Mouse (Mus musculus) E14TG2a.4 (cell line): ENCODE results near the gene Lrsam1.
A peak's percentile ranks its signal among the peaks of the same experiment; 100 is the strongest.

Experiments
- H3K27me3 ChIP-seq: 2 replicates; pipeline ENCODE4 v1.6.1; 2014; ENCODE audit warnings: low read length, control low read depth; ENCODE audit not compliant: insufficient read depth
- H3K36me3 ChIP-seq: 2 replicates; pipeline ENCODE4 v1.6.1; 2014; ENCODE audit warnings: low read length, control low read depth; ENCODE audit not compliant: insufficient read depth
- H3K4me1 ChIP-seq: replicated peaks from 2 replicates; pipeline ENCODE4 v1.6.1; 2014; ENCODE audit warnings: low read depth, low read length, control low read depth
- H3K4me3 ChIP-seq: replicated peaks from 2 replicates; pipeline ENCODE4 v1.5.1; 2014; ENCODE audit warnings: mild to moderate bottlenecking, low read length
- H3K9me3 ChIP-seq: 2 replicates; pipeline ENCODE4 v1.6.1; 2014; ENCODE audit warnings: low read length, control low read depth
- CTCF ChIP-seq: conservative IDR thresholded peaks from 2 replicates; pipeline ENCODE4 v1.5.1; 2014; ENCODE audit warnings: low read length
- NANOG ChIP-seq: IDR thresholded peaks from 2 replicates; pipeline ENCODE4 v1.6.1; 2014; ENCODE audit warnings: borderline replicate concordance, low read length, mixed read lengths
- POU5F1 ChIP-seq: IDR thresholded peaks from 2 replicates; pipeline ENCODE4 v1.6.1; 2014; ENCODE audit warnings: low read length, borderline replicate concordance

Lrsam1 gene

GRCm38 (mm10) chr2:32902126-32902525 lies 59.3 kb downstream of the Lrsam1 start:
- Histone ChIP-seq H3K4me3 (peak overlapping the region; percentile 20; the same call in 1 of the 2 replicates), H3K9me3 (no peaks in the 10 kb centered on the region), H3K36me3 (peaks cover 72% of the 10 kb centered on the region), H3K4me1 (peaks cover 96% of the 10 kb centered on the region), H3K27me3 (no peaks in the 10 kb centered on the region)
- TF ChIP-seq POU5F1 (no peak), NANOG (no peak), CTCF (no peak)

DNA sequence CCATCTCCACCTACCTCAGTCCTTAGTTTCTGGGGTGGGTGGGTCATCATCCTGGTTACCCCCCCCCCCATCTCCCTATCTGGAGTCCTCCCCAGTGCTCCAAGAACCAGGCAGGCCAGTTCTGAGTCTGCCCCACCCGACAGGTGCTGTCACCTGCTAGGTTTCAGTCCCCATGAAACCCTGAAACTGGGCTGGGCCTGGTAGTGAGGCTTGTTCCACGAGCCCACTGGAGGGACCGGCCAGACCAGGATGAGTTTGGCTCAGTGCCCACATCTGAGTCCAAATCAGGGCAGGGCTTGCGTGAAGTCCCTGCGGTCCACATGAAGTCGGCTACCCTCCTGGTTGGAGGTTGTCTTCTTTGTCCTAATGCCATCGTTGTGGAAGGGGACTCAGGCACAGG lies 62.4 kb downstream of the Lrsam1 start:
- H3K9me3 ChIP-seq: no peaks in the 10 kb centered on the region
- H3K4me3 ChIP-seq: no peak overlapping the region
- TF ChIP-seq CTCF (no peak), POU5F1 (no peak), NANOG (no peak)

DNA sequence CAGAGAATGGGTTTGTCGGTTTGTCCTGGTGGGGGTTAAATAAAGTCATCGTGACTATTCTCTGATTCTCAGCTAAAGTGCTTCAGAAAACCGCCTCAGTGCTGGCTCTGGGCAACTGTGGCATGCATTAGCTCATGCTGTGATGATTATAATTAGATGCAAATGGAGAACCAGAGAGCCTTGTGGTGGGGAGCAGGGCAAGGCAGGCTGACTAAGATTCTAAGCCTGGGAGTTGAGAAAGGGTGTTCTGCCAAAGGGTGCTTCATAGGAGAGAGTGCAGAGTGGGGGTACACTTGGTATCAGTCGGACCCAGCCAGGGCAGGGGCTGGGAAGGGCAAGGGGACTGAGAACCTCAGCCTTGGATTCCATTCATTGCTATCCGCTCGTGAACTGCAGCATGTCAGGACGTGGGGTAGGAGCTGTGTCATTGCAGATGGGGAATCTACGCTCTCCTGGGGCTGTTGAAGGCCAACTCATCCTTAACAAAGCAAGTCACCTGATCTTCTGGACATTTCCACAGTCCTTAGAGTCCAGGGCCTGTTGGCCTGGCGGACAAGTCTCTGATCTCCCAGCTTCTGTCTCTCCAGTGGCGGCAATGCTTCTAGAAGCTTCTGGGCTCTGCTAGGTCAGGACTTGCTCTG lies 64.8 kb downstream of the Lrsam1 start:
- H3K27me3 ChIP-seq: no peaks in the 10 kb centered on the region
- TF ChIP-seq NANOG (no peak), POU5F1 (no peak), CTCF (no peak)
- no peaks in the 10 kb centered on the region for H3K9me3 ChIP-seq
- H3K4me3 ChIP-seq: no peak overlapping the region; the same call in 1 of the 2 replicates
- H3K4me1 ChIP-seq: peaks cover 99% of the 10 kb centered on the region
- H3K36me3 ChIP-seq: peaks cover 66% of the 10 kb centered on the region

More for the DNA sequence above, 62.4 kb downstream of the Lrsam1 start:
- Histone ChIP-seq H3K36me3 (peaks cover 62% of the 10 kb centered on the region), H3K4me1 (peaks cover 95% of the 10 kb centered on the region), H3K27me3 (no peaks in the 10 kb centered on the region)

- H3K4me1 ChIP-seq: peaks cover 99% of the 10 kb centered on the region
- no peak for TF ChIP-seq POU5F1
- TF ChIP-seq CTCF: no peak
- TF ChIP-seq NANOG: no peak
- peak overlapping the region; percentile 45 for H3K4me3 ChIP-seq
- H3K27me3 ChIP-seq: no peaks in the 10 kb centered on the region
- H3K36me3 ChIP-seq: peaks cover 66% of the 10 kb centered on the region
- H3K9me3 ChIP-seq: no peaks in the 10 kb centered on the region
Observed at GRCm38 (mm10) chr2:32895606-32896106, 65.8 kb downstream of the Lrsam1 start.

DNA sequence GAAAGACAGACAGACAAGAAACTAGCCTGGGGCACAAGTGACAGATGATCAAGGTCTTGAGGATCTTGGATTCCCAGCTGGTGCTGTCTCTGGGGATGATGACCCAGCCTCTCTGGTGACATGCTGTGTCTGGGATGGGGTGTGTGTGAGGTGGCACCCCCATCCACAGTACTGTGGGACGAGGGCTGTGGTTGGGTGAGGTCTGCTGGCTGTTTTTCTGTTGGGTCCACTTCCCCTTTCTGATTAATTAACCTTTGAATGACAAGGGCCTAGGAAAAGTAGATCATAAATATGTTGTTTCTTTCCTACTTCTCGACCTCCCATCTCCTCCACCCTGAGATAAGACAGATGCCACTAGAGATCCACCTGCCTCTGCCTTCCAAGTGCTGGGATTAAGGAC lies 67.3 kb downstream of the Lrsam1 start:
- Histone ChIP-seq H3K36me3 (peaks cover 60% of the 10 kb centered on the region), H3K4me1 (peaks cover 99% of the 10 kb centered on the region), H3K27me3 (no peaks in the 10 kb centered on the region), H3K4me3 (no peak overlapping the region), H3K9me3 (no peaks in the 10 kb centered on the region)
- TF ChIP-seq CTCF (no peak), POU5F1 (no peak), NANOG (no peak)

DNA sequence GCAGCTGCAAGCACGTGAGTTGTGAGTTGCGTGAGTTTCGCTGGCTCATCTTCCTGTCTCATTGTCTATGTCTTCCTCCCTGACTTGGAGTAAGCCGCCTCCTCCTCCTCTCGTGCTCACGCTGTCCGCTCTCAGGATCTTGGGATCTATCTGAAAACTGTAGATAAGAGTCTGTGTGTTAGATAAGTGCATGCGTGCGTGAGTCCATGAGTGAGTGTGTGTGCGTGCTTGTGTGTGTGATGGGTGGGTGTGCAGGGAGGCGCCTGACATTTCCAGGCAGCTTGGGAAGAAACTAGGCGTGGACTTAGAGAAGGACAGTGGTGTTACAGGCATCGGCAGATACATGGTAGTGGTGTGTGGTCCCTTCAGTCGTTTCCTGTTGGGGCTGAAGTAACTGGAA lies 68.9 kb downstream of the Lrsam1 start:
- TF ChIP-seq POU5F1 (no peak), CTCF (no peak), NANOG (no peak)
- H3K4me3 ChIP-seq: no peak overlapping the region
- peaks cover 99% of the 10 kb centered on the region for H3K4me1 ChIP-seq
- H3K9me3 ChIP-seq: no peaks in the 10 kb centered on the region
- no peaks in the 10 kb centered on the region for H3K27me3 ChIP-seq
- H3K36me3 ChIP-seq: peaks cover 59% of the 10 kb centered on the region

DNA sequence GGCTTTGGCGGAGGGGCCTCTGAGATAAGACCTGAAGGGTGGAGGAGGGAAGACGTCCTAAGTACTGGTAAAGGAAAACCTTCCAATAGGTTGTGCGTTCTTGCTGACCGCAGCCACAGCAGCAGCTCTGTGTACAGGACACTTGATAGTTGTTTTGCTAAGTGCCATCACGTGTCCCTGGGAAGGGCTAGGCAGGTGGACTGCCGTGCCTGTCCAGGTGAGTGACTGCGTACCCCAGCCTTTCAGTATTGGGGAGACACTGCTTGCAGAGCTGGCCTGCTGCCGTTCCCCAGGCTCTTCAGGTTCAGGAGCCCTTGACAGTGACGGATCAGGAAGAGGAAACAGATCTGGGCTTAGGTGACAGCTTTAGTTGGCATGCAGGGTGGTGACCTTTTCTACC lies 70.1 kb downstream of the Lrsam1 start:
- Histone ChIP-seq H3K4me3 (no peak overlapping the region), H3K4me1 (peaks cover 94% of the 10 kb centered on the region), H3K27me3 (no peaks in the 10 kb centered on the region), H3K36me3 (peaks cover 57% of the 10 kb centered on the region), H3K9me3 (no peaks in the 10 kb centered on the region)
- no peak for TF ChIP-seq CTCF
- TF ChIP-seq NANOG: no peak
- TF ChIP-seq POU5F1: no peak

- H3K9me3 ChIP-seq: no peaks in the 10 kb centered on the region
- H3K4me1 ChIP-seq: peaks cover 92% of the 10 kb centered on the region
- H3K36me3 ChIP-seq: peaks cover 64% of the 10 kb centered on the region
- H3K27me3 ChIP-seq: no peaks in the 10 kb centered on the region
- TF ChIP-seq POU5F1 (no peak), NANOG (no peak), CTCF (no peak)
- no peak overlapping the region for H3K4me3 ChIP-seq
Observed at GRCm38 (mm10) chr2:32890280-32890679, 71.1 kb downstream of the Lrsam1 start.

DNA sequence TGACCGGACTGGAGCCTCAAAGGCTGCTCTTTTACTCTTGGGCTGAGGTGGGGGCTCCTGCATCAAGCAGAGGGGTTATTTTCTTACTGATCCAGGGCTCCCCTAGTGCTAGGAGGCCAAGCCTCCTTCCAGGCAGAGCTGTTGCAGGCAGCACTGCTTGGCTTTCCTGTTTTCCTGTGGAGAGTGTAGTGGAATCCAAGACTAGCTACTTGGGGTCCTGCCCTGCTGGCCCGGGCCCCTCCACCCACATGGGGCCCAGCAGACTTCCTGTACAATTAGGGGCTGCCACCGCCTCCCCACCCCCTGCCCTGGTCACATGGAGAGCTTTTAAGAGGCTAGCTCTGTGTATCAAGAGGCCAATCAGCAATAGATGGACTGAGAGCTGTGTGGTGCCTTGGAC lies 72.9 kb downstream of the Lrsam1 start:
- Histone ChIP-seq H3K4me1 (peaks cover 92% of the 10 kb centered on the region), H3K9me3 (no peaks in the 10 kb centered on the region), H3K4me3 (no peak overlapping the region), H3K27me3 (no peaks in the 10 kb centered on the region), H3K36me3 (peaks cover 53% of the 10 kb centered on the region)
- TF ChIP-seq POU5F1: no peak
- no peak for TF ChIP-seq CTCF
- no peak for TF ChIP-seq NANOG
